Mouse (Mus musculus): ENCODE measurements at regions not wholly inside any gene's neighbourhood (a gene's known extent, or its start where the extent isn't known, plus 50 kb on each side); places are given as distances from the start of the nearest gene placed in this dataset.

- TF ChIP-seq NRF1 (IDR thresholded peaks at IDR 0.05; ENCODE audit: low read depth, low read length) (no peak), GABPA (IDR thresholded peaks at IDR 0.05; ENCODE audit: insufficient replicate concordance, low read depth, low read length) (no peak), CTCF (conservative IDR thresholded peaks at IDR 0.05 in 1 of 2, IDR thresholded peaks at IDR 0.05 in 1 of 2; ENCODE audit: low read depth in 2 of 2, low read length in 2 of 2) (no peak), ZNF384 (IDR thresholded peaks at IDR 0.05; ENCODE audit: low read depth, low read length) (no peak), USF1 (IDR thresholded peaks at IDR 0.05; ENCODE audit: low read depth, low read length) (no peak), ELF1 (IDR thresholded peaks at IDR 0.05; ENCODE audit: low read depth, low read length) (no peak), POLR2A (IDR thresholded peaks at IDR 0.05; ENCODE audit: low read depth, low read length) (no peak)
Observed at GRCm38 (mm10) chr1:113431266-113431665, 1566.5 kb upstream of the Dsel start.
